Mouse (Mus musculus) heart, embryonic 14.5 days (tissue): Measurements from ENCODE around the gene Fbxo28. TPM values are rescaled to one million over a fixed set of nuclear protein-coding genes. Genes with fewer than 3 reads are reported as not detected.

ENCODE experiments used
- ATAC-seq: fragments of 200-750 bp; cut with Nextera tagmentation; 2 replicates; pipeline ENCODE4 v1.8.0; 2017; ENCODE audit warnings: low read depth, moderate TSS enrichment; ENCODE audit not compliant: insufficient number of reproducible peaks, insufficient read depth, low FRiP score
- H3K27ac ChIP-seq, 2 experiments: fragments of 200-500 bp in 1 of 2; fragments of 300-500 bp in 1 of 2; sonication (generic) in 1 of 2; replicated peaks in 1 of 2; 2 replicates each; pipeline ENCODE4 v1.5.1; 2012 to 2014; ENCODE audit warnings: low read depth in 2 of 2, low read length in 2 of 2, control low read depth in 1 of 2, mild to moderate bottlenecking in 1 of 2, mixed read lengths in 1 of 2; ENCODE audit not compliant: control insufficient read depth in 1 of 2, insufficient read depth in 1 of 2
- H3K27me3 ChIP-seq: fragments of 300-500 bp; sonication (generic); 2 replicates; pipeline ENCODE4 v1.6.1; 2014; ENCODE audit warnings: mild to moderate bottlenecking, low read length, control low read depth; ENCODE audit not compliant: control insufficient read depth, insufficient read depth
- H3K36me3 ChIP-seq: fragments of 300-500 bp; sonication (generic); 2 replicates; pipeline ENCODE4 v1.6.1; 2014; ENCODE audit warnings: mild to moderate bottlenecking, control low read depth, low read length, mixed read lengths; ENCODE audit not compliant: control insufficient read depth, insufficient read depth
- H3K4me1 ChIP-seq, 2 experiments: fragments of 200-500 bp in 1 of 2; fragments of 300-500 bp in 1 of 2; sonication (generic) in 1 of 2; 2 replicates each; pipeline ENCODE4 v1.6.1; 2012 to 2014; ENCODE audit warnings: low read length in 2 of 2, control low read depth in 1 of 2, mixed read lengths in 1 of 2; ENCODE audit not compliant: control insufficient read depth in 2 of 2, insufficient read depth in 2 of 2
- H3K4me2 ChIP-seq: fragments of 300-500 bp; sonication (generic); 2 replicates; pipeline ENCODE4 v1.6.1; 2014; ENCODE audit warnings: mild to moderate bottlenecking, low read length
- H3K4me3 ChIP-seq, 2 experiments: fragments of 200-500 bp in 1 of 2; fragments of 300-500 bp in 1 of 2; sonication (generic) in 1 of 2; 2 replicates each; pipeline ENCODE4 v1.5.1; 2012 to 2014; ENCODE audit warnings: low read length in 2 of 2, mild to moderate bottlenecking in 2 of 2, control low read depth in 1 of 2, low read depth in 1 of 2, moderate library complexity in 1 of 2; ENCODE audit not compliant: control insufficient read depth in 1 of 2, insufficient read depth in 1 of 2
- H3K9ac ChIP-seq: fragments of 300-500 bp; sonication (generic); 2 replicates; pipeline ENCODE4 v1.6.1; 2014; ENCODE audit warnings: mild to moderate bottlenecking, low read length
- H3K9me3 ChIP-seq: fragments of 300-500 bp; sonication (generic); 2 replicates; pipeline ENCODE4 v1.6.1; 2016; ENCODE audit warnings: low read length, control low read depth; ENCODE audit not compliant: control insufficient read depth
- WGBS: fragments of 180-500 bp; shearing (Covaris S2); extraction: QIAGEN DNeasy Blood & Tissue Kit; methylation state at CpG from one replicate; pipeline ENCODE4 v1.1.7; 2014; 5-methylcytosine and 5-hydroxymethylcytosine counted together
- polyA plus RNA-seq: library from polyadenylated mRNA; unstranded; fragments of >200 nt; fragmentation: Nextera tagmentation; extraction: Ambion mirVana; gene quantifications from 2 replicates; pipeline ENCODE4 v1.2.1, GENCODE M21; 2014

Fbxo28 gene
- polyA plus RNA-seq, 1 experiment from 2014 or later = 17.2 TPM

DNA sequence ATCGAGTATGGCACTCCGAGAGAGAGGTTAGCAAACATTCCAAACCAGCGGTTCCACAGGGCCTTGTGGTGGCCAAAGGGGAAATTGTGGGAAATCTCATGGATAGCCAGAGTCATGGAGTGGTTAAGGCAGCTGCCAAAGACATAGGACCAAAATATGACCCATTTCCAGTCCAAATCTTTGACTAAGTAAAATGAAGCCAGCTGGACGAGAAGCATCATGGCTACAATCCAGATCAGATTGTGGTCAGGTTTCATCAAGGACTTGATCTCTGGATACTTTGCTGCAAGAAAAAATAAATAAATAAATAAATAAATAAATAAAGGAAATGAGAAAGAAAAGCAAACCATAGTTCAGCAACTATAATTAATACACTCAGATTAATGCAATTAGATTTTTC, 62.0 kb downstream of the Fbxo28 start:
- Histone ChIP-seq H3K36me3 (peaks cover 50% of the 10 kb centered on the region), H3K4me2 (no peak overlapping the region), H3K27ac (no peak overlapping the region), H3K4me3 (no peak overlapping the region), H3K9me3 (no peaks in the 10 kb centered on the region), H3K4me1 (peaks cover 5 to 21% of the 10 kb centered on the region in 2 experiments), H3K9ac (no peak overlapping the region), H3K27me3 (no peaks in the 10 kb centered on the region)
- 95% methylated on average over 4 of the region's 4 CpGs for WGBS
- ATAC-seq = no peak

- Histone ChIP-seq H3K4me2 (no peak overlapping the region), H3K9ac (no peak overlapping the region), H3K4me1 (peaks cover 2 to 7% of the 10 kb centered on the region in 2 experiments; a peak in 3 of 4 replicates), H3K27me3 (no peaks in the 10 kb centered on the region), H3K9me3 (no peaks in the 10 kb centered on the region), H3K4me3 (no peak overlapping the region), H3K36me3 (peaks cover 71% of the 10 kb centered on the region), H3K27ac (no peak overlapping the region)
- WGBS = 70% methylated on average over 6 of the region's 6 CpGs
- no peak for ATAC-seq
These were observed 66.3 kb downstream of the Fbxo28 start for GRCm38 (mm10) chr1:182275109-182275508.

DNA sequence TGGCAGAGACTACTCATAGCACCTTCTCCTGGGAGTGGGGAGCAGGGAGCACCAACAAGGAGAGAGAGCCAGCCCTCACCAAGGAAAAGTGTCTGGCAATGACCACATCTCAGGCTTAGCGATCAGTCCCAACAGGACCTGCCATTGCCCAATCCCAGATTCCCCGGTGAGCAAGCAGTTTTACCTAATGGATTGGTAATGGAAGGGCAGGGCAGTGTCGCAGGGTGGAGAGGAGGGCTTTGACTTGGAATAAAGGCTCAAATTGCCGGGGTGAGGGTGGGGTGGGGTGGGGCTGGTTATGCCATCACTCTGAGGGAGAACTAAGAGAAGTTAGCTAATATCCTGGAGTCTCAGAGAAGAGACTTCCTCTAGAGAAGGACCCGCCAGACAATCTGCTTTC, 69.8 kb downstream of the Fbxo28 start:
- no peak for ATAC-seq
- H3K27me3 ChIP-seq = no peaks in the 10 kb centered on the region
- WGBS = 77% methylated on average over 5 of the region's 5 CpGs

GRCm38 (mm10) chr1:182271130-182271529, 70.3 kb downstream of the Fbxo28 start:
- Histone ChIP-seq H3K27me3 (no peaks in the 10 kb centered on the region), H3K36me3 (peaks cover 38% of the 10 kb centered on the region), H3K4me2 (no peak overlapping the region), H3K4me1 (peaks cover 4% of the 10 kb centered on the region in 2 experiments; a peak in 3 of 4 replicates), H3K4me3 (no peak overlapping the region), H3K27ac (no peak overlapping the region), H3K9me3 (no peaks in the 10 kb centered on the region), H3K9ac (no peak overlapping the region)
- ATAC-seq = no peak
- WGBS = 75% methylated on average over 5 of the region's 5 CpGs

More for the DNA sequence above, 69.8 kb downstream of the Fbxo28 start:
- H3K4me2 ChIP-seq = no peak overlapping the region
- no peak overlapping the region for H3K27ac ChIP-seq
- H3K4me1 ChIP-seq = peaks cover 3 to 4% of the 10 kb centered on the region in 2 experiments; a peak in 2 of 4 replicates
- H3K9ac ChIP-seq = no peak overlapping the region
- no peak overlapping the region for H3K4me3 ChIP-seq
- H3K9me3 ChIP-seq = no peaks in the 10 kb centered on the region
- peaks cover 43% of the 10 kb centered on the region for H3K36me3 ChIP-seq

DNA sequence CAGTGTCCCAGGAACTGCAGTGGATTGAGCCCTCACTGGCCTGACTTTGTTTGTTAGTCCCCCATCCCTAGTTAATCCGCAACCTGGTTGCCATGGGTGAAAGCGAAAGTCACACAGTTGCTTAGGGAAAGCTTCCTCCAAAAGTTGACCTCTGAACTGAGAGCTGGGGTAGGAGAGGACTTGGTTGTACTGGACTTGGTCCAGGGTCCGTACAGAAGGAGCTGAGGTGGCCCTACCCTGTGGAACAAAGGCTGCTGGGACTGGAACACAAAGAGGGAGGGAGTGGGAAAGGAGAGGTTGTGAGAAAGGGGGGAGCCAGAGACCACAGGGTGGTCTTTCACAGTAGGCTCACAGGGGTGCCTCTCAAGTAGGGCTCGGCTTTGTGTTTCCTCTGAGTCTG, 73.1 kb downstream of the Fbxo28 start:
- Histone ChIP-seq H3K4me1 (peaks cover 0 to 4% of the 10 kb centered on the region in 2 experiments; a peak in 2 of 4 replicates), H3K4me2 (no peak overlapping the region), H3K27me3 (no peaks in the 10 kb centered on the region), H3K9me3 (no peaks in the 10 kb centered on the region), H3K9ac (no peak overlapping the region), H3K4me3 (no peak overlapping the region), H3K27ac (no peak overlapping the region), H3K36me3 (peaks cover 10% of the 10 kb centered on the region)
- WGBS = 69% methylated on average over 4 of the region's 4 CpGs
- no peak for ATAC-seq

- Histone ChIP-seq H3K4me3 (no peak overlapping the region), H3K4me1 (peaks cover 0 to 4% of the 10 kb centered on the region in 2 experiments; a peak in 2 of 4 replicates), H3K4me2 (no peak overlapping the region), H3K36me3 (no peaks in the 10 kb centered on the region), H3K9me3 (no peaks in the 10 kb centered on the region), H3K27me3 (no peaks in the 10 kb centered on the region), H3K9ac (no peak overlapping the region), H3K27ac (no peak overlapping the region)
- ATAC-seq = no peak
- WGBS = 71% methylated on average over 11 of the region's 11 CpGs
These were observed 75.4 kb downstream of the Fbxo28 start for GRCm38 (mm10) chr1:182266028-182266525.

Other genes with a start within 250 kb of the Fbxo28 start
- 112 and 113 TPM in 2 replicates for gene Srp9, start 216.9 kb downstream of the Fbxo28 start, polyA plus RNA-seq
- not detected in 2 replicates for gene Vmn1r1, start 177.1 kb downstream of the Fbxo28 start, polyA plus RNA-seq
- gene Degs1, start 58.8 kb downstream of the Fbxo28 start, polyA plus RNA-seq = 183 and 195 TPM in 2 replicates
- gene Trp53bp2, start 67.5 kb upstream of the Fbxo28 start, polyA plus RNA-seq = 14.4 and 16.9 TPM in 2 replicates
- gene Capn2, start 176.0 kb upstream of the Fbxo28 start, polyA plus RNA-seq = 71.2 and 76.6 TPM in 2 replicates
- gene Capn8, start 223.4 kb upstream of the Fbxo28 start, polyA plus RNA-seq = not detected in 2 replicates